Mouse (Mus musculus): Measurements from ENCODE around the gene Scnn1a. TPM values are rescaled to one million over a fixed set of nuclear protein-coding genes. Genes with fewer than 3 reads are reported as not detected.

Scnn1a gene
- total RNA-seq, 1 experiment = 0.31 TPM

DNA sequence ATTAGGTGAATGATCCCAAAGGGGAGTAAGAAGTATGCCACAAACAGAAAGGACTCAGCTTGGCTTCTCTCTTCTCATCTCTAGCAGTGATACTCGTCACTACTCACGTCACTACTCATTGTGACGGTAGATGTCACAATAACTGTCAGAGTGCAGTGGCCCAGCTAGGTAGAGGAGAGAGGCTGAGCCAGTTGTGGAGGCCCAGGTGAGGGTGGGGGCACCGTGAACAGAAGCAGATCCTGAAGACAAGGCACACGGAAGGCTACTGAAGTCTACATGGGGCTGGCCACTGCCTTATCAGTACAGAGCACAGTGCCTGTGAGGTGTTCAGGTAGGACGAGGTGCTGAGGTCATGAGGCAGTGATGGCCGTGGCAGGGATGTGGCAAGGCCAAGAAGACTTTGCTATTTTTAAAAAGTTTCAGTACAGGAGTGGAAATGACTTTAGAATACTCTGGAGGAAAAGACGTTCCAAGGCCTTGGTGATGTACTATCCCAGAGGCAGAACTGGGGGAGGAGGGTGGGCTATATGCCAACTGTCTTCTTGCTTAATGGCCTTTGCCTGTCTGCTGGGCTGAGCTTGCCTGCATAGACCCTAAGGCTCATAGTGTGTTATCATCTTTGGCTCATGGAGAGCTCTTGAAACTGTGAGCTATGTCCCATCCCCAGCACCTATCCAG lies 31.0 kb downstream of the Scnn1a start:
- no peaks in the 10 kb centered on the region for H3K9me3 ChIP-seq (ENCODE audit: control insufficient read depth, insufficient read depth, low read depth, low read length)
- H3K36me3 ChIP-seq (ENCODE audit: control insufficient read depth, insufficient read depth, low read length, poor library complexity, severe bottlenecking) = peaks cover 2% of the 10 kb centered on the region; the same call in 1 of the 2 replicates
- no peak for DNase-seq (ENCODE audit: low read depth, low spot score)
- peaks cover 11 to 33% of the 10 kb centered on the region in 2 experiments; a peak in 3 of 4 replicates for H3K4me1 ChIP-seq (ENCODE audit: control insufficient read depth in 2 of 2, insufficient read depth in 2 of 2, low read length in 2 of 2, poor library complexity in 1 of 2)
- no peak overlapping the region for H3K27ac ChIP-seq (ENCODE audit: insufficient read depth, low read depth, low read length, poor library complexity, severe bottlenecking)
- in situ Hi-C loops (cut with MboI; ENCODE audit: low sequenced_read_pairs in 2 of 2, unreplicated experiment in 2 of 2) = no loop called here
- H3K4me3 ChIP-seq (ENCODE audit: insufficient read depth in 1 of 2, low read depth in 1 of 2, low read length in 2 of 2, poor library complexity in 1 of 2, severe bottlenecking in 1 of 2) = no peak overlapping the region
- no peak overlapping the region for H3K9ac ChIP-seq (ENCODE audit: insufficient read depth, low read depth, low read length, poor library complexity, severe bottlenecking)
- TF ChIP-seq MAFK (IDR thresholded peaks at IDR 0.05; ENCODE audit: insufficient read depth, low read depth, low read length) = no peak
- no peak for TF ChIP-seq HCFC1 (IDR thresholded peaks at IDR 0.05; ENCODE audit: borderline replicate concordance, insufficient read depth, low read length)
- no peak for TF ChIP-seq ZC3H11A (IDR thresholded peaks at IDR 0.05; ENCODE audit: borderline replicate concordance, low read depth, low read length)
- no peak for TF ChIP-seq CHD2 (IDR thresholded peaks at IDR 0.05; ENCODE audit: low read depth, low read length)
- TF ChIP-seq ZNF384 (IDR thresholded peaks at IDR 0.05; ENCODE audit: low read depth, low read length) = no peak

- in situ Hi-C loops (cut with MboI; ENCODE audit: low sequenced_read_pairs in 2 of 2, unreplicated experiment in 2 of 2) = no loop called here
- Histone ChIP-seq H3K9me3 (ENCODE audit: control insufficient read depth, insufficient read depth, low read depth, low read length) (no peaks in the 10 kb centered on the region), H3K36me3 (ENCODE audit: control insufficient read depth, insufficient read depth, low read length, poor library complexity, severe bottlenecking) (peaks cover 2% of the 10 kb centered on the region; the same call in 1 of the 2 replicates), H3K27ac (ENCODE audit: insufficient read depth, low read depth, low read length, poor library complexity, severe bottlenecking) (no peak overlapping the region), H3K4me1 (ENCODE audit: control insufficient read depth in 2 of 2, insufficient read depth in 2 of 2, low read length in 2 of 2, poor library complexity in 1 of 2) (peaks cover 11 to 31% of the 10 kb centered on the region in 2 experiments; a peak in 3 of 4 replicates), H3K9ac (ENCODE audit: insufficient read depth, low read depth, low read length, poor library complexity, severe bottlenecking) (no peak overlapping the region), H3K4me3 (ENCODE audit: insufficient read depth in 1 of 2, low read depth in 1 of 2, low read length in 2 of 2, poor library complexity in 1 of 2, severe bottlenecking in 1 of 2) (no peak overlapping the region)
- TF ChIP-seq ZC3H11A (IDR thresholded peaks at IDR 0.05; ENCODE audit: borderline replicate concordance, low read depth, low read length) (no peak), CHD2 (IDR thresholded peaks at IDR 0.05; ENCODE audit: low read depth, low read length) (no peak), HCFC1 (IDR thresholded peaks at IDR 0.05; ENCODE audit: borderline replicate concordance, insufficient read depth, low read length) (no peak), MAFK (IDR thresholded peaks at IDR 0.05; ENCODE audit: insufficient read depth, low read depth, low read length) (no peak), ZNF384 (IDR thresholded peaks at IDR 0.05; ENCODE audit: low read depth, low read length) (no peak)
- no peak for DNase-seq (ENCODE audit: low read depth, low spot score)
Measured at GRCm38 (mm10) chr6:125352046-125352384, 31.6 kb downstream of the Scnn1a start.

DNA sequence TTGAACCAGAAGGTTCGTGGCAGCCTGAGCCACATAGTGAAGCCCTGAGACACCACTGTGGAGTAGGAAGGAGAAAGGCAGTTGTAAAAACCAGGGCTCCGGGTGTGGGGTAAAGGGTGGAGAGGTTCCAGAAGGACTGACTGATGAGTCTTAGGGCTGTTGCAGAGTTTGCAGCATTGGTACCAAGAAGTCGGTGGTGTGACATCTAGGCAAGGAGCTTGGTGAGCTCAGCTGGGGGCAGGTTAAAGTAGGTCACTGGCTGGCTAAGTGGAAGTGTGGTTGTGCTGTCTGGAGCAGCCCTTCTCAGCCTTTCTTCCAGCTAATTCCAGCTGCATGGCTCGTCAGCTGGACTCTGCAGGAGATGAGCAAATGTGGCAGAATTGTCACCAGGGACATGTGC lies 32.4 kb downstream of the Scnn1a start:
- Histone ChIP-seq H3K36me3 (ENCODE audit: control insufficient read depth, insufficient read depth, low read length, poor library complexity, severe bottlenecking) (peaks cover 8% of the 10 kb centered on the region; the same call in 1 of the 2 replicates), H3K4me1 (ENCODE audit: control insufficient read depth in 2 of 2, insufficient read depth in 2 of 2, low read length in 2 of 2, poor library complexity in 1 of 2) (peaks cover 11 to 36% of the 10 kb centered on the region in 2 experiments; a peak in 3 of 4 replicates), H3K4me3 (ENCODE audit: insufficient read depth in 1 of 2, low read depth in 1 of 2, low read length in 2 of 2, poor library complexity in 1 of 2, severe bottlenecking in 1 of 2) (no peak overlapping the region), H3K9ac (ENCODE audit: insufficient read depth, low read depth, low read length, poor library complexity, severe bottlenecking) (no peak overlapping the region), H3K9me3 (ENCODE audit: control insufficient read depth, insufficient read depth, low read depth, low read length) (no peaks in the 10 kb centered on the region), H3K27ac (ENCODE audit: insufficient read depth, low read depth, low read length, poor library complexity, severe bottlenecking) (no peak overlapping the region)
- in situ Hi-C loops (cut with MboI; ENCODE audit: low sequenced_read_pairs in 2 of 2, unreplicated experiment in 2 of 2) = no loop called here
- DNase-seq (ENCODE audit: low read depth, low spot score) = no peak
- TF ChIP-seq MAFK (IDR thresholded peaks at IDR 0.05; ENCODE audit: insufficient read depth, low read depth, low read length) (no peak), ZNF384 (IDR thresholded peaks at IDR 0.05; ENCODE audit: low read depth, low read length) (no peak), CHD2 (IDR thresholded peaks at IDR 0.05; ENCODE audit: low read depth, low read length) (no peak), ZC3H11A (IDR thresholded peaks at IDR 0.05; ENCODE audit: borderline replicate concordance, low read depth, low read length) (no peak), HCFC1 (IDR thresholded peaks at IDR 0.05; ENCODE audit: borderline replicate concordance, insufficient read depth, low read length) (no peak)

DNA sequence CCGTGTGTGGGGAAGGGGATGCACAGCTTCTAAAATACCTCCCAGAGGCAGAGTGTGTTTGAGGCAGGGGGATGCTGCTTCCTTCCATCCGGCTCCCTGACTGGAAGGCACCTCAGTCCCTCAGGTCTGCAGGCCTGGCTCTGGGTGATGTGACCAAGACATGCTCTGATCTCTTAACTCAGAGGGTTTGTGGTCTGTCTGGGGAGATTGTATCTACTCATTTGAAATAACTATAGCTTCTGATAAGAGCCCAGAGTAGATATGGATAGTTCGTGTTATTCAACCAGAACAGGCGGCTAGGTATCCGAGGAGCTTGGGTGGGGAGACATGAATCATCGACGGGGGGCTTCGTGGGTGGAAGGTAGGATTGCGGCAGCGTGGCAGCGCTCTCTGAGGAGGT lies 32.8 kb downstream of the Scnn1a start:
- in situ Hi-C loops (cut with MboI; ENCODE audit: low sequenced_read_pairs in 2 of 2, unreplicated experiment in 2 of 2) = no loop called here
- H3K9me3 ChIP-seq (ENCODE audit: control insufficient read depth, insufficient read depth, low read depth, low read length) = no peaks in the 10 kb centered on the region
- DNase-seq (ENCODE audit: low read depth, low spot score) = no peak
- no peak overlapping the region for H3K4me3 ChIP-seq (ENCODE audit: insufficient read depth in 1 of 2, low read depth in 1 of 2, low read length in 2 of 2, poor library complexity in 1 of 2, severe bottlenecking in 1 of 2)
- peaks cover 8% of the 10 kb centered on the region; the same call in 1 of the 2 replicates for H3K36me3 ChIP-seq (ENCODE audit: control insufficient read depth, insufficient read depth, low read length, poor library complexity, severe bottlenecking)
- H3K4me1 ChIP-seq (ENCODE audit: control insufficient read depth in 2 of 2, insufficient read depth in 2 of 2, low read length in 2 of 2, poor library complexity in 1 of 2) = peaks cover 11 to 34% of the 10 kb centered on the region in 2 experiments; a peak in 3 of 4 replicates
- H3K9ac ChIP-seq (ENCODE audit: insufficient read depth, low read depth, low read length, poor library complexity, severe bottlenecking) = no peak overlapping the region
- no peak for TF ChIP-seq CHD2 (IDR thresholded peaks at IDR 0.05; ENCODE audit: low read depth, low read length)
- TF ChIP-seq ZNF384 (IDR thresholded peaks at IDR 0.05; ENCODE audit: low read depth, low read length) = no peak
- TF ChIP-seq ZC3H11A (IDR thresholded peaks at IDR 0.05; ENCODE audit: borderline replicate concordance, low read depth, low read length) = no peak
- no peak for TF ChIP-seq HCFC1 (IDR thresholded peaks at IDR 0.05; ENCODE audit: borderline replicate concordance, insufficient read depth, low read length)
- no peak for TF ChIP-seq MAFK (IDR thresholded peaks at IDR 0.05; ENCODE audit: insufficient read depth, low read depth, low read length)
- no peak overlapping the region for H3K27ac ChIP-seq (ENCODE audit: insufficient read depth, low read depth, low read length, poor library complexity, severe bottlenecking)
